Mouse (Mus musculus): ENCODE data around the gene Bloc1s4. TPM values are rescaled to one million over a fixed set of nuclear protein-coding genes. Genes with fewer than 3 reads are reported as not detected.

The Bloc1s4 gene
- polyA plus RNA-seq, 1 experiment from 2014 or later: 26.0 TPM

DNA sequence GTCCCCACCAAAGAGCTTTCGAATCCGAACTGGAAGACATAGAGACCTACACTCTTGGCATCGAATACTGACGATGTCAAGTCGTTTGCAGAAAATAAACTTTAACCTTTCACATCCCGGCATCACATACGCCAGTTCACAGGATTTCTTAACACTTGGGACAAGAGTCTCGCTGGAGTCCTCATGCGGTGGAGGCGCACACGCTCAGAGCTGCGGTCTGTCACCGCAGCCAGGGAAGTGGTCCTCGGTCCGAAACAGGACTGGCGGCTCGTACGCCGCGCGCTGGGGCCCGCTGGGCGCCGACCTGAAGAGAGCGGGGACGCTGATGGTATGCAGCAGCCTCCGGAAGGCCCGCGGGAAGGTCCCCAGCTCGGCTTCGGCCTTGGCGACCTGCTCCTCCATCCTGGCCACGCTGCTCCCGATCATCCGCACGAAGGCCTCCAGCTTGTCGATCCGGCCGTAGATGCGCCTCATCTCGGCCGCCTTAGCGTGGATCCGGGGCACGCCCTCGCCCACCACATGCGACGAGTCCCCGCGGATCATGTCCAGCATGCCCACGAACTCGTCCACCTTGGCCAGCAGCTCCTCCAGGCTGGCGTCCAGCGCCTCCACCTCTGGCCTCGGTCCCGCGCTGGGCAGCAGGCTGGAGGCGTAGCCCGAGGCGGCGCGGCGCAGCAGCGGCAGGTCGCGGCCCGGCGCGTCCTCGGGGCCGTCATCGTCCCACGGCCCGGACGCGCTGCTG is 485 bp downstream of the Bloc1s4 start:
- peak overlapping the region; percentile 98 for H3K4me2 ChIP-seq (ENCODE audit: low read length)
- H3K9me3 ChIP-seq (ENCODE audit: control insufficient read depth, low read length): no peaks in the 10 kb centered on the region
- peak overlapping the region; percentile 65 for H3K27ac ChIP-seq (ENCODE audit: low read depth, low read length)
- no peaks in the 10 kb centered on the region for H3K36me3 ChIP-seq (ENCODE audit: control insufficient read depth, insufficient read depth, low read length)
- WGBS: 3% methylated on average over 73 of the region's 76 CpGs
- H3K9ac ChIP-seq (ENCODE audit: low read depth, low read length): peak overlapping the region; percentile 84
- peak overlapping the region; percentile 99 for H3K4me3 ChIP-seq (ENCODE audit: low read length)
- ATAC-seq: peak; percentile 83
- H3K4me1 ChIP-seq (ENCODE audit: control insufficient read depth, insufficient read depth, low read depth, low read length): peaks cover 17% of the 10 kb centered on the region
- H3K27me3 ChIP-seq (replicated peaks; ENCODE audit: control insufficient read depth, insufficient read depth, low read length): no peaks in the 10 kb centered on the region

- Histone ChIP-seq H3K4me2 (ENCODE audit: low read length) (peak overlapping the region; percentile 98), H3K27ac (ENCODE audit: low read depth, low read length) (no peak overlapping the region), H3K36me3 (ENCODE audit: control insufficient read depth, insufficient read depth, low read length) (no peaks in the 10 kb centered on the region), H3K9ac (ENCODE audit: low read depth, low read length) (no peak overlapping the region), H3K9me3 (ENCODE audit: control insufficient read depth, low read length) (no peaks in the 10 kb centered on the region), H3K27me3 (replicated peaks; ENCODE audit: control insufficient read depth, insufficient read depth, low read length) (no peaks in the 10 kb centered on the region), H3K4me3 (ENCODE audit: low read length) (peak overlapping the region; percentile 99; the same call in 1 of the 2 replicates), H3K4me1 (ENCODE audit: control insufficient read depth, insufficient read depth, low read depth, low read length) (peaks cover 17% of the 10 kb centered on the region)
- ATAC-seq: no peak
- WGBS: 89% methylated on average over 7 of the region's 7 CpGs
Measured at GRCm38 (mm10) chr5:36747071-36747470, 1.4 kb downstream of the Bloc1s4 start.

GRCm38 (mm10) chr5:36742126-36742848 is 6.2 kb downstream of the Bloc1s4 start:
- no peak for ATAC-seq

GRCm38 (mm10) chr5:36739829-36740228 is 8.6 kb downstream of the Bloc1s4 start:
- Histone ChIP-seq H3K36me3 (ENCODE audit: control insufficient read depth, insufficient read depth, low read length) (no peaks in the 10 kb centered on the region), H3K9ac (ENCODE audit: low read depth, low read length) (no peak overlapping the region), H3K27ac (ENCODE audit: low read depth, low read length) (no peak overlapping the region), H3K9me3 (ENCODE audit: control insufficient read depth, low read length) (no peaks in the 10 kb centered on the region), H3K4me2 (ENCODE audit: low read length) (no peak overlapping the region), H3K4me3 (ENCODE audit: low read length) (no peak overlapping the region), H3K4me1 (ENCODE audit: control insufficient read depth, insufficient read depth, low read depth, low read length) (no peaks in the 10 kb centered on the region), H3K27me3 (replicated peaks; ENCODE audit: control insufficient read depth, insufficient read depth, low read length) (no peaks in the 10 kb centered on the region)
- 77% methylated on average over 4 of the region's 4 CpGs for WGBS
- no peak for ATAC-seq

More at GRCm38 (mm10) chr5:36742126-36742848, 6.2 kb downstream of the Bloc1s4 start:
- H3K4me2 ChIP-seq (ENCODE audit: low read length): no peak overlapping the region
- H3K4me1 ChIP-seq (ENCODE audit: control insufficient read depth, insufficient read depth, low read depth, low read length): peaks cover 12% of the 10 kb centered on the region
- no peaks in the 10 kb centered on the region for H3K27me3 ChIP-seq (replicated peaks; ENCODE audit: control insufficient read depth, insufficient read depth, low read length)
- WGBS: 40% methylated on average over 15 of the region's 16 CpGs
- no peak overlapping the region for H3K4me3 ChIP-seq (ENCODE audit: low read length)
- H3K9me3 ChIP-seq (ENCODE audit: control insufficient read depth, low read length): no peaks in the 10 kb centered on the region
- no peaks in the 10 kb centered on the region for H3K36me3 ChIP-seq (ENCODE audit: control insufficient read depth, insufficient read depth, low read length)
- H3K9ac ChIP-seq (ENCODE audit: low read depth, low read length): no peak overlapping the region
- H3K27ac ChIP-seq (ENCODE audit: low read depth, low read length): no peak overlapping the region

DNA sequence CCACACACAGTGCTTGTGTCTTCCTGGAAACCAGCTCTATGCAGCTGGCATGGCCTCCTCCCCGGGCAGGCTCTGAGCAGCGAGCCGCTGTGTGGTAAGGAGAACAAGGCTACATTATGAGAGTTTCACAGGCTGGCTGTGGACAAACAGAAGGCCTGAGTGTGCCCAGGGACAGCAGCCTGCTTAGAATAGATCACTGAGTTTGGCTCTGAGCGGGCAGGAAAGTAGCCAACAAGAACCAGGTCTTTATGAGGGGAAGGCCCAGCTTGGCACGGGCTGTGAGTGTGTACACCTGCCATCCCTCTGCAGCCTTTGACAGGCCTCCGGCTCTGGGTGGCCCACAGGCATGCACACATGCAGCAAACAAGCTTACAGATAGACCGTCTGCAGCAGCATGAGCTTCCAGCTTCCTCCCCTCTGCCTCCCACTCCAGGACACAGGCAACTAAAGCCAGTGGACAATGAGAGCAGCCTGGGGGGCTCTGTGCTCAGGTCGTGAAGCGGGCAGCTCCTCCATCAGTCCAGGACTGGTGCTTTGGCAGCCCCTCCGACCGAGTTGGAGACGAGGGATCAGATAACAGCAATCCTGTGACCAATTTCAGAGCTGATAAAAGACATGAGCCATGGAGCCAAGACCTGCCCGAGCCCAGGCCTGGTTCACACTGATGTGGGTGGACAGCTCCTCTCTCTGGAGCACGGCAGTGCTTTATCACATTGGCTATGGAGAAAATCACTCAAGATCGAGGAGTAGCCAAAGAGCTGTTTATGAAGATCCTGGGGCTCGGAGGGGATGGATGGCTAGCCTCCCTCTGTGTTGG is 9.4 kb downstream of the Bloc1s4 start:
- Histone ChIP-seq H3K4me2 (ENCODE audit: low read length) (no peak overlapping the region), H3K9ac (ENCODE audit: low read depth, low read length) (peak overlapping the region; percentile 15; the same call in 1 of the 2 replicates), H3K27ac (ENCODE audit: low read depth, low read length) (peak overlapping the region; percentile 49; the same call in 1 of the 2 replicates), H3K4me1 (ENCODE audit: control insufficient read depth, insufficient read depth, low read depth, low read length) (no peaks in the 10 kb centered on the region), H3K9me3 (ENCODE audit: control insufficient read depth, low read length) (no peaks in the 10 kb centered on the region), H3K4me3 (ENCODE audit: low read length) (no peak overlapping the region), H3K27me3 (replicated peaks; ENCODE audit: control insufficient read depth, insufficient read depth, low read length) (no peaks in the 10 kb centered on the region), H3K36me3 (ENCODE audit: control insufficient read depth, insufficient read depth, low read length) (no peaks in the 10 kb centered on the region)
- peak; percentile 96 for ATAC-seq
- WGBS: 57% methylated on average over 16 of the region's 16 CpGs

- WGBS: 60% methylated on average over 4 of the region's 4 CpGs
- no peak overlapping the region for H3K4me3 ChIP-seq (ENCODE audit: low read length)
- ATAC-seq: no peak
Measured at GRCm38 (mm10) chr5:36737765-36738164, 10.7 kb downstream of the Bloc1s4 start.

GRCm38 (mm10) chr5:36736009-36736408 is 12.4 kb downstream of the Bloc1s4 start:
- Histone ChIP-seq H3K4me3 (ENCODE audit: low read length) (no peak overlapping the region), H3K9me3 (ENCODE audit: control insufficient read depth, low read length) (no peaks in the 10 kb centered on the region), H3K4me1 (ENCODE audit: control insufficient read depth, insufficient read depth, low read depth, low read length) (no peaks in the 10 kb centered on the region), H3K4me2 (ENCODE audit: low read length) (no peak overlapping the region), H3K27ac (ENCODE audit: low read depth, low read length) (no peak overlapping the region), H3K27me3 (replicated peaks; ENCODE audit: control insufficient read depth, insufficient read depth, low read length) (no peaks in the 10 kb centered on the region), H3K36me3 (ENCODE audit: control insufficient read depth, insufficient read depth, low read length) (no peaks in the 10 kb centered on the region), H3K9ac (ENCODE audit: low read depth, low read length) (no peak overlapping the region)
- ATAC-seq: no peak
- WGBS: 78% methylated on average over 8 of the region's 8 CpGs

More at GRCm38 (mm10) chr5:36737765-36738164, 10.7 kb downstream of the Bloc1s4 start:
- no peaks in the 10 kb centered on the region for H3K36me3 ChIP-seq (ENCODE audit: control insufficient read depth, insufficient read depth, low read length)
- no peaks in the 10 kb centered on the region for H3K4me1 ChIP-seq (ENCODE audit: control insufficient read depth, insufficient read depth, low read depth, low read length)
- H3K9me3 ChIP-seq (ENCODE audit: control insufficient read depth, low read length): no peaks in the 10 kb centered on the region
- no peak overlapping the region for H3K27ac ChIP-seq (ENCODE audit: low read depth, low read length)
- no peaks in the 10 kb centered on the region for H3K27me3 ChIP-seq (replicated peaks; ENCODE audit: control insufficient read depth, insufficient read depth, low read length)
- H3K9ac ChIP-seq (ENCODE audit: low read depth, low read length): no peak overlapping the region
- H3K4me2 ChIP-seq (ENCODE audit: low read length): no peak overlapping the region

- no peaks in the 10 kb centered on the region for H3K4me1 ChIP-seq (ENCODE audit: control insufficient read depth, insufficient read depth, low read depth, low read length)
- 81% methylated on average over 6 of the region's 6 CpGs for WGBS
- no peak overlapping the region for H3K9ac ChIP-seq (ENCODE audit: low read depth, low read length)
- no peak for ATAC-seq
- H3K27me3 ChIP-seq (replicated peaks; ENCODE audit: control insufficient read depth, insufficient read depth, low read length): no peaks in the 10 kb centered on the region
- no peak overlapping the region for H3K4me2 ChIP-seq (ENCODE audit: low read length)
- no peak overlapping the region for H3K4me3 ChIP-seq (ENCODE audit: low read length)
- H3K9me3 ChIP-seq (ENCODE audit: control insufficient read depth, low read length): no peaks in the 10 kb centered on the region
- no peak overlapping the region for H3K27ac ChIP-seq (ENCODE audit: low read depth, low read length)
- H3K36me3 ChIP-seq (ENCODE audit: control insufficient read depth, insufficient read depth, low read length): no peaks in the 10 kb centered on the region
Measured at GRCm38 (mm10) chr5:36735106-36735505, 13.3 kb downstream of the Bloc1s4 start.

DNA sequence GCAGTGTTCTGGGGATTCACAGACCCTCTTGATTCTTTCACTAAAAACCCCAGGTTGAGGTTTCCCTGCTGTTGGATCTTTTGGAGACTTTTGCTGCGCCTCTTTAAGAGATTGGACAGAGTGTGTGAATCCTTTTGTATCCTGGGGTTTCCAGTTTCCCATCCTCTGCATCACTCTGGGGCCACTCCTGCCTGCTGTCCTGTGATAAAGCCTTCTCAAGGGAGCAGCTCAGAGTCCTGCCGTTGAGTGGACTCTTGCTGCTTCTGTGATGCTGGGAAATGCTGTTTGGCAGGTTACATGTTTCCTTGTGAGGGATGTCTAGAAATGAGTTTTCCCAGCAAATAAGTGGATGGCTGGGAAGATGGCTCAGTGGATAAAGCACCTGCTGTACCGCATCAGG is 15.0 kb downstream of the Bloc1s4 start:
- Histone ChIP-seq H3K27ac (ENCODE audit: low read depth, low read length) (no peak overlapping the region), H3K9me3 (ENCODE audit: control insufficient read depth, low read length) (no peaks in the 10 kb centered on the region)
- WGBS: 74% methylated on average over 3 of the region's 3 CpGs

More for the DNA sequence above, 15.0 kb downstream of the Bloc1s4 start:
- no peak overlapping the region for H3K4me2 ChIP-seq (ENCODE audit: low read length)
- H3K27me3 ChIP-seq (replicated peaks; ENCODE audit: control insufficient read depth, insufficient read depth, low read length): no peaks in the 10 kb centered on the region
- H3K36me3 ChIP-seq (ENCODE audit: control insufficient read depth, insufficient read depth, low read length): no peaks in the 10 kb centered on the region
- ATAC-seq: no peak
- H3K9ac ChIP-seq (ENCODE audit: low read depth, low read length): no peak overlapping the region
- no peak overlapping the region for H3K4me3 ChIP-seq (ENCODE audit: low read length)
- H3K4me1 ChIP-seq (ENCODE audit: control insufficient read depth, insufficient read depth, low read depth, low read length): no peaks in the 10 kb centered on the region

All from hindbrain, embryonic 16.5 days (tissue).